Mouse (Mus musculus): ENCODE results near the gene Pm20d1. TPM values are rescaled to one million over a fixed set of nuclear protein-coding genes. Genes with fewer than 3 reads are reported as not detected.

Pm20d1 gene
- polyA plus RNA-seq, 1 experiment: 9.0 TPM

- no peaks in the 10 kb centered on the region for H3K4me1 ChIP-seq (ENCODE audit: control insufficient read depth, insufficient read depth, low read length)
- H3K9me3 ChIP-seq (replicated peaks; ENCODE audit: control insufficient read depth, insufficient read depth, low read length, poor library complexity, severe bottlenecking): no peaks in the 10 kb centered on the region
- no peak overlapping the region for H3K27ac ChIP-seq (ENCODE audit: insufficient read depth, low read length)
- H3K36me3 ChIP-seq (ENCODE audit: control insufficient read depth, insufficient read depth, low read length, poor library complexity, severe bottlenecking): peaks cover 14% of the 10 kb centered on the region
- TF ChIP-seq EP300 (IDR thresholded peaks at IDR 0.05; ENCODE audit: insufficient read depth, low read depth, low read length): no peak
- TF ChIP-seq CTCF (IDR thresholded peaks at IDR 0.05; ENCODE audit: low read depth, low read length): peak; percentile 69
- no peak for TF ChIP-seq POLR2A (IDR thresholded peaks at IDR 0.05; ENCODE audit: insufficient read depth, low read length)
- H3K27me3 ChIP-seq (ENCODE audit: control insufficient read depth, insufficient read depth, low read length, poor library complexity, severe bottlenecking): no peaks in the 10 kb centered on the region
- H3K4me3 ChIP-seq (ENCODE audit: low read depth, low read length): no peak overlapping the region
- H3K9ac ChIP-seq (ENCODE audit: low read depth, poor library complexity, severe bottlenecking): no peak overlapping the region
Measured at GRCm38 (mm10) chr1:131846255-131846654, 49.1 kb downstream of the Pm20d1 start.

DNA sequence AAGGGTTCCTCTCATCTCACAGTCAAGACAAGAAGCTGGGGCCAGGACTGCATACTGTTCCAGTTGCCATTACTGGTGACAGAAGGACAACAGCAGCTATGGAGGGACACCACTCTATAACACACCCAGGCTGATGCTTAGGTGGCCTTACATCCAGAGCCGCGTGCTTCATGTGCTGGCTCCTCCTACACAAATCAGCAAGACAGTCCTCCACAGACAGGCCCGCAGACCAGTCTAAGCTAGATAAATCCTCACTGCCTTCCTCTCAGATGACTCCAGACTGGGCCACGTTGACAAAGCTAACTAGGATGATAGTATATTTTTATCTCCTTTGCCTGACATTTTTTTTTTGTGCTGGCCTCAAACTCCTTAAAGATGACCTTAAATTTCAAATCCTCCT is 64.6 kb downstream of the Pm20d1 start:
- Histone ChIP-seq H3K36me3 (ENCODE audit: control insufficient read depth, insufficient read depth, low read length, poor library complexity, severe bottlenecking) (no peaks in the 10 kb centered on the region), H3K9ac (ENCODE audit: low read depth, poor library complexity, severe bottlenecking) (no peak overlapping the region), H3K4me1 (ENCODE audit: control insufficient read depth, insufficient read depth, low read length) (peaks cover 1% of the 10 kb centered on the region), H3K27ac (ENCODE audit: insufficient read depth, low read length) (no peak overlapping the region), H3K4me3 (ENCODE audit: low read depth, low read length) (no peak overlapping the region), H3K27me3 (ENCODE audit: control insufficient read depth, insufficient read depth, low read length, poor library complexity, severe bottlenecking) (no peaks in the 10 kb centered on the region), H3K9me3 (replicated peaks; ENCODE audit: control insufficient read depth, insufficient read depth, low read length, poor library complexity, severe bottlenecking) (no peaks in the 10 kb centered on the region)
- TF ChIP-seq CTCF (IDR thresholded peaks at IDR 0.05; ENCODE audit: low read depth, low read length) (no peak), EP300 (IDR thresholded peaks at IDR 0.05; ENCODE audit: insufficient read depth, low read depth, low read length) (no peak), POLR2A (IDR thresholded peaks at IDR 0.05; ENCODE audit: insufficient read depth, low read length) (no peak)

DNA sequence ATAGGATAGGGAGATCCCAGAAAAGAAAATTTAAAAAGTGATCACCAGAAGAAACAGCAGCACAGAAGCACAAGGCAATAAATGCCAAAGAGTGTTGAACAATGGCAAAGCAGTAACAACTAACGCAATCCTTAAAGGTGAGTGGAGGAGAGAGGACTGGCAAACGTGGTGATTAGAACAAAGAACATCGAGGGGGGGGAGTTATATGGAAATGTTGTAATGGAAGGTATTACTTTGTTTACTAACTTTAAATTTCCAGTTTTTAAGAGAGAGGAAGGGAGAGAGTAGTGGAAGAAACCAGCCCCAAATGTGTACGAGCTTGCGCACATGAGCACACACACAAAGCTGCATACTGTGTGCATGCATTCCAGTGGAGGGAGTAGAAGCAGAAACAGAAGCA is 68.4 kb downstream of the Pm20d1 start:
- Histone ChIP-seq H3K9me3 (replicated peaks; ENCODE audit: control insufficient read depth, insufficient read depth, low read length, poor library complexity, severe bottlenecking) (no peaks in the 10 kb centered on the region), H3K9ac (ENCODE audit: low read depth, poor library complexity, severe bottlenecking) (no peak overlapping the region), H3K36me3 (ENCODE audit: control insufficient read depth, insufficient read depth, low read length, poor library complexity, severe bottlenecking) (no peaks in the 10 kb centered on the region), H3K27ac (ENCODE audit: insufficient read depth, low read length) (no peak overlapping the region), H3K27me3 (ENCODE audit: control insufficient read depth, insufficient read depth, low read length, poor library complexity, severe bottlenecking) (no peaks in the 10 kb centered on the region), H3K4me3 (ENCODE audit: low read depth, low read length) (no peak overlapping the region), H3K4me1 (ENCODE audit: control insufficient read depth, insufficient read depth, low read length) (peaks cover 1% of the 10 kb centered on the region)
- TF ChIP-seq POLR2A (IDR thresholded peaks at IDR 0.05; ENCODE audit: insufficient read depth, low read length) (no peak), CTCF (IDR thresholded peaks at IDR 0.05; ENCODE audit: low read depth, low read length) (no peak), EP300 (IDR thresholded peaks at IDR 0.05; ENCODE audit: insufficient read depth, low read depth, low read length) (no peak)

- Histone ChIP-seq H3K27ac (ENCODE audit: insufficient read depth, low read length) (no peak overlapping the region), H3K9ac (ENCODE audit: low read depth, poor library complexity, severe bottlenecking) (no peak overlapping the region), H3K4me3 (ENCODE audit: low read depth, low read length) (no peak overlapping the region), H3K9me3 (replicated peaks; ENCODE audit: control insufficient read depth, insufficient read depth, low read length, poor library complexity, severe bottlenecking) (no peaks in the 10 kb centered on the region), H3K36me3 (ENCODE audit: control insufficient read depth, insufficient read depth, low read length, poor library complexity, severe bottlenecking) (no peaks in the 10 kb centered on the region), H3K27me3 (ENCODE audit: control insufficient read depth, insufficient read depth, low read length, poor library complexity, severe bottlenecking) (no peaks in the 10 kb centered on the region), H3K4me1 (ENCODE audit: control insufficient read depth, insufficient read depth, low read length) (peaks cover 1% of the 10 kb centered on the region)
- TF ChIP-seq EP300 (IDR thresholded peaks at IDR 0.05; ENCODE audit: insufficient read depth, low read depth, low read length) (no peak), POLR2A (IDR thresholded peaks at IDR 0.05; ENCODE audit: insufficient read depth, low read length) (no peak), CTCF (IDR thresholded peaks at IDR 0.05; ENCODE audit: low read depth, low read length) (no peak)
Measured at GRCm38 (mm10) chr1:131866304-131866999, 69.3 kb downstream of the Pm20d1 start.

DNA sequence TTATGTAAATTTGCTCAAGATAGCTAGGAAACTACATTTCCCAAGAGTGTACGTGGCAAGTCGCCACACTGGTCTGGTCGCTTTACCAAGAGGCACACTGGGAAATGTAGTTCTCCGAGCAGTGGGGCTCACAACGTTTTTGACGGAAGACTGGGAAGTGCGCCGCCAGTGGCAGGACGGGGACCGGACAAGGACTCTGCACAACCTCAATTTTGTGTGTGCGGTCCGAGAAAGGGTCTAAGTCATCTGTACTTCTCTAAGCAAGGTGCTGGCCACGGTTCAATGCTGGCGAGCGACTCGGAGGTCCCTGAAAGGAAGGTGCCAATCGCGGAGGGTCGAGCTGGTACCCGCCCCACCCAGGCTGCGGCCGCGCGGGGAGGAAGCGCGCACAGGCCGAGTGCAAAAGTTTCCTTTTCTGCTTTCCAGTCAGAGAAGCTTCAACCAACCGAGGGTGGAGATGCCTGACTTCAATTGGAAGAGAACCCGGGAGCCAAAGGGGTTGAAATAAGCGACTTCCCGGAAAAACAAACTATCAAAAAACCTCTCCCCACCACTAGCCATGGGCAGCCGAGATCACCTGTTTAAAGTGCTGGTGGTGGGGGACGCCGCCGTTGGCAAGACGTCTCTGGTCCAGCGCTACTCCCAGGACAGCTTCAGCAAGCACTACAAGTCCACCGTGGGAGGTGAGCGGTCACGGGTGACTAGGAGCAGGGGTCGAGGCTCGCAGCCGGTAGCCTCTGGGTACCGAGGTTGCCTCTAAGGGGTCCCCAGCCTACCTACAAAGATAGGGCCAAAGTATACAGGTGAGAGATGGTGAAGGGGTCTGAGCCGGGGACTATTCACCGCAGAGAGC is 70.1 kb downstream of the Pm20d1 start, which contains the start of gene Rab29:
Gene Rab29, plus strand, starts transcription at position 132 of the 853 bp plus-strand sequence.
- peak; percentile 87 for TF ChIP-seq CTCF (IDR thresholded peaks at IDR 0.05; ENCODE audit: low read depth, low read length)
- TF ChIP-seq POLR2A (IDR thresholded peaks at IDR 0.05; ENCODE audit: insufficient read depth, low read length): no peak
- Histone ChIP-seq H3K36me3 (ENCODE audit: control insufficient read depth, insufficient read depth, low read length, poor library complexity, severe bottlenecking) (no peaks in the 10 kb centered on the region), H3K9ac (ENCODE audit: low read depth, poor library complexity, severe bottlenecking) (peak within 1 kb of the TSS; percentile 15), H3K4me1 (ENCODE audit: control insufficient read depth, insufficient read depth, low read length) (no peaks in the 10 kb centered on the region), H3K27me3 (ENCODE audit: control insufficient read depth, insufficient read depth, low read length, poor library complexity, severe bottlenecking) (no peaks in the 10 kb centered on the region), H3K27ac (ENCODE audit: insufficient read depth, low read length) (no peak within 1 kb of the TSS), H3K4me3 (ENCODE audit: low read depth, low read length) (peak within 1 kb of the TSS; percentile 80), H3K9me3 (replicated peaks; ENCODE audit: control insufficient read depth, insufficient read depth, low read length, poor library complexity, severe bottlenecking) (no peaks in the 10 kb centered on the region)

DNA sequence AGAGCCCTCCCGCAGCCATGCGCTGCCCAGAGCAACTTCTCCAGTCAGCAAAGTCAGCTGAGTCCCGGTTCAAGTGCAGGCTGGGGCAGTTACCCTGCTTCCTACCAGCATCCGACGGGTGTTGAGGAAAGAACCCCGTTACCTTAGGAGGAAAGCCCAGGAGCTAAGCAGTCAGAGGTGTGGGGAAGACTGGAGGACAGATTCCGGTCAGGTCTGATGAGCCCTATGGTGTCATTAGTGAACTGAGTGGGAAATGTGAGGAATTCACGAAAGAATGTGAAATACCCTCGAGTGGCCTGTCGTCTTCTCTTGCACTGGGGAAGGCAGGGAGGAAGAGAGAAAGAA is 70.7 kb downstream of the Pm20d1 start:
- H3K4me1 ChIP-seq (ENCODE audit: control insufficient read depth, insufficient read depth, low read length): no peaks in the 10 kb centered on the region

More for the DNA sequence above, 70.7 kb downstream of the Pm20d1 start:
- no peak overlapping the region for H3K27ac ChIP-seq (ENCODE audit: insufficient read depth, low read length)
- no peaks in the 10 kb centered on the region for H3K36me3 ChIP-seq (ENCODE audit: control insufficient read depth, insufficient read depth, low read length, poor library complexity, severe bottlenecking)
- peak overlapping the region; percentile 80 for H3K4me3 ChIP-seq (ENCODE audit: low read depth, low read length)
- no peaks in the 10 kb centered on the region for H3K27me3 ChIP-seq (ENCODE audit: control insufficient read depth, insufficient read depth, low read length, poor library complexity, severe bottlenecking)
- H3K9me3 ChIP-seq (replicated peaks; ENCODE audit: control insufficient read depth, insufficient read depth, low read length, poor library complexity, severe bottlenecking): no peaks in the 10 kb centered on the region
- TF ChIP-seq CTCF (IDR thresholded peaks at IDR 0.05; ENCODE audit: low read depth, low read length) (no peak), POLR2A (IDR thresholded peaks at IDR 0.05; ENCODE audit: insufficient read depth, low read length) (no peak), EP300 (IDR thresholded peaks at IDR 0.05; ENCODE audit: insufficient read depth, low read depth, low read length) (no peak)
- H3K9ac ChIP-seq (ENCODE audit: low read depth, poor library complexity, severe bottlenecking): peak overlapping the region; percentile 15
